Mouse (Mus musculus): Measurements from ENCODE around the gene C8b.
A peak's percentile ranks its signal among the peaks of the same experiment; 100 is the strongest.

C8b gene

GRCm38 (mm10) chr4:104810710-104811286, 44.7 kb downstream of the C8b start:
- no peak for ATAC-seq (ENCODE audit: low TSS enrichment)

DNA sequence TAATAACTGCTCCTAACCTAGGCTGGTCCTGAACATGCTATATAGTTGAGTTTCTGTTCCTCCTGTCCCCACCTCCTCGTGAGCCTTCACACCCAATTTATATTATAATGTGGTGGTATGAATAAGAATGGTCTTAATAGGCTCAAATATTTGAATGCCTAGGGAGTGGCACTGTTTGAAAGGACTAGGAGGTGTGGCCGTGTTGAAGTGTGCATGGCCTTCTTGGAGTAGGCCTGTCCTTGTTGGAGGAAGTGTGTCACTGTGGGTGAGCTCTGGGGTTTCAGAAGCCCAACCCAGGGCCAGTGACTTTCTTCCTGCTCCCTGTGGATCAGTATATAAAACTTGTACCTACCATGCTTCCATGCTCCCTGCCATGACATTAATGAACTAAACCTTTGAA, 47.5 kb downstream of the C8b start:
- ATAC-seq (ENCODE audit: low TSS enrichment): no peak

- no peak for ATAC-seq (ENCODE audit: low TSS enrichment)
Observed at GRCm38 (mm10) chr4:104816519-104817232, 50.6 kb downstream of the C8b start.

GRCm38 (mm10) chr4:104817509-104817908, 51.4 kb downstream of the C8b start:
- ATAC-seq (ENCODE audit: low TSS enrichment): no peak

DNA sequence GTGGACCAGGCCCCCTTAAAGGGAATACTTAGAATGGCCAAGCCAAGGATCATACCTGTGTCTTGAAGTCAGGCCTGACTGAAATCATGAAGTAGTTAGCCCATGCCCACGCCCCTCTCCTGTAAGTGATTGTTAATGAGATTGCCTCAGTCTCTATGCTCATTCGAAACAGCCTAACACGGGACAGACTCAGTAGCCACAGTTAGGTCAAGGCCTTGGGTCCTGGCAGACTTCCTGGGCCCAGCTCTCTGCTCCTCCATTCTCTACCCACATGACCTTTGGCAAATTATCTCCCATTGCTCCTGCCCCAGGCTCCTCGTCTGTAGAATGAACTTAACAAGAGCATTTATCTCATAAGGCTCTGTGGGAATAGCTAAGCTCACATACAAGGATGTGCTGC, 52.9 kb downstream of the C8b start:
- ATAC-seq (ENCODE audit: low TSS enrichment): no peak

DNA sequence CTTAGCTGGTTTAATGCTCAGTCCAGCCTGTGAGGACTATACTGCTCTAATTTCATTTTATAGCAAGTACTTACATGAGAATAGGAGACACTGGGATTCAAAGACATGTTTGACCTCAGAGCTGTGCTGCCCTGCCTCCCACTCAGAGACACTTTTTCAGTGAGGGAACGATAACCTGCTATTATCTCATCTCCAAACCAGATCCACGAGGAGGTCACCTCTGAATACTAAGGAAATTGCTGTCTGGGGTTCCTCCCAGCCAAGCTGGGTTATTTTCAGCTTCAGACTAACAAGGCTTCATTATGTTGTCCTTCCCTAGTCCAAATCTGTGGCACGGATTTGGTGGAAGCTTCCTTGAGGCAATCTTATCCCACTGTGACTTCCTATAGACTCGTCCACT, 53.8 kb downstream of the C8b start:
- ATAC-seq (ENCODE audit: low TSS enrichment): no peak

DNA sequence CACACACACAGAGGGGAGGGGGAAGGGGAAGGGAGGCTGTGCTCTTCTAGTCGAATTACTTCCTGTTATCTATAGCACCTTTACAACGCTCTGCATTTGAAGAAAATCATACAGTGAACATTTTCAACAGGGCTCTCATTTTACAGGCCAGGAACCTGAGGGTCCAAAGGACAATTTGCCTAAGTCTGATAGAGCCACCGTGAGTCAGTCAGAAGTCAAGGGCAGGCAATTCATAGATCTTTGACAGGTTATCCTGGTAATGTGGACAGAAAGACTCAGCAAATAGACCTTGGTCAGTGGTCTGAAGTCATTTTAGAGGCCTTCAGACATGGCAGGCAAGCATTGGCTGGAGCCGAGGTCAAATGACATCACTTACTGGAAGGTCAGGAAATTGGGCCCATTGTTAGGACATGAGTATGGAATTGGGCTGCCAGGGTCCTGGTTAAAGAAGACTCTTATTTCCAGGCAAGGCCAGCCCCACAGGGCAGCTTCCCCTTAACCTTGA, 57.5 kb downstream of the C8b start:
- no peak for ATAC-seq (ENCODE audit: low TSS enrichment)

DNA sequence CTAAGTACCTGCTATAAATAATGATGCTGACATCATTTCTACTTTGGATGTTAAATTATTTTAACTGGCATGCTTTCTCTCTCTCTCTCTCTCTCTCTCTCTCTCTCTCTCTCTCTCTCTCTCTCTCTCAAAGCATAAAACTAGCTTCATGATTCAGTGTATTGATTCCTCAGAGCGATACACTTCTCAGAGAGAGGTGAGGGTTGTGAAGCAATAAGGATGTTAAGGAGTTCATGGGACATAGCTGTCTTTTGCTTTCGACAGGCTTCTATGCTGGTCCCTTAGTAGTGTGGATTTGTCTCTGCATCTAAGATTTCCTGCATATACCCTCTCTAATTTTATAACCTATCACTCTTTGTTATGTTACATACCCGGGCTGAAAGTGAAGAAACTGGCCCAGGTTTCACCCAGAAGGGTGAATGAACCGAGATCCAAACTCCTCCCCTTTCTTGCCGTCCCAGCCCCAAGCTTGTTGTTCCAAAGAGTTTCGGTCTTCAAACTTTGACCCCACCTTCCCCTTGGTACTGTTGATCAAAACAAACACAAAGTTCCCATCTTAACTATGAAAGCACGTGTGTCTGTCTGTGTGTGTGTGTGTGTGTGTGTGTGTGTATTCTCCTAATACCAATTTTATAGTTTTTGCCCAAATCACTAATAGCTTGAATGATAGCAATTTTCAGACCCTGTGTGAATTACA, 58.4 kb downstream of the C8b start:
- ATAC-seq (ENCODE audit: low TSS enrichment): no peak

DNA sequence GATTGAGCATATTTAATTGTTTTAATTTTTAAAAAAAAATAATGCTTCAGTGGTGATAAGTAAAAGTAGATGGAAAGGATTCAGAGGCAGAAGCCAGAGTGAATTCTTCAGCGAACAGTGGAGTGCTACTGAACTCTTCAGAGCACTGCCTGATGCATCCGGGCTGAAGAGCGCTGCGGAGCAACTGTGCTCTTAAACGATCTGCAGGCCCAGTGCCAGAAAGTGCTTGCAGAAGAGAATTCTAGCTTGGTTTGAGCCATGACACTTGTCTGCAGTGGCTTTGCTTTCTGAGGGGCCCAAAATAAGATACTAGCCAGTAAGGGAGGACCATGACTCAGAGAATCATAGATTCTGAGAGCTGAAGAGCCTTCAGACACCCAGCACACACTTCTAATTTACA, 62.8 kb downstream of the C8b start:
- ATAC-seq (ENCODE audit: low TSS enrichment): peak; percentile 85

- ATAC-seq (ENCODE audit: low TSS enrichment): no peak
Observed at GRCm38 (mm10) chr4:104835096-104835495, 69.0 kb downstream of the C8b start.

DNA sequence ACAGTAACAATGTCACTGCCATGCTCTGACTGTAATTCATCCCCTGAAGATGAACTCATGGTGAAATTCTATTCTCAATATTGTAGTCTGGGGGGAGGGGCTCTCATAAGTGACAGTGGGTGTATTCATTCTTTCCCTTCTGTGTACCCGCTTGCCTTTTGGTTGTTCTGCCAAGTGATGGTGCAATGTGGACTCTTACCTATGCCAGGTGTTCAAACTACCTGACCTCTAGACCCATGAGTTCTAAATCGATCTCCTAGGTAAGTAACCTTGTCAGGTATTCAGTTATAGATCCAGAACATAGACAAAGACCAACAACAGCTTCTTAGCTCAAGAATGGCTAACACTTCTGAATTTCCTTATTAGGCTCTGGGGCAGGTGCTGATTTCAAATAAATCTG, 72.2 kb downstream of the C8b start:
- ATAC-seq (ENCODE audit: low TSS enrichment): no peak

DNA sequence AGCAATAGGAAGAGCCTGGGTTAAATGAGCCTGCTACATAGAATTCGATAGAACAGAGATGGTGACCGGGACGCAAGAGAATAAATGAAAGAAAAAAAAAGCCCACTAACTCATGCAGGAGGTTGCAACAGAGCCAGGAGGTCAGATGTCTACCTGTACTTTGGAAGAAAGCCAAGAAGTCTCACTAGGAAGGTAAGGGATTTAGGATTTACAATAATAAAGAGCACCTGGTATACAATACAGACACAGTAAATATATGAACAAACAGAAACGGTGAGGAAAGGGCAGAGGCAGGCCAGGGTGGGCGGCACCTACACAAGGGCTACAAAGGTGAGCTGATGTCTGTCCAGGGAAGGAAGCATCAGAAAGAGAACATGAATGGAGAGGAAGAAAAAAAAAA, 76.1 kb downstream of the C8b start:
- ATAC-seq (ENCODE audit: low TSS enrichment): no peak

DNA sequence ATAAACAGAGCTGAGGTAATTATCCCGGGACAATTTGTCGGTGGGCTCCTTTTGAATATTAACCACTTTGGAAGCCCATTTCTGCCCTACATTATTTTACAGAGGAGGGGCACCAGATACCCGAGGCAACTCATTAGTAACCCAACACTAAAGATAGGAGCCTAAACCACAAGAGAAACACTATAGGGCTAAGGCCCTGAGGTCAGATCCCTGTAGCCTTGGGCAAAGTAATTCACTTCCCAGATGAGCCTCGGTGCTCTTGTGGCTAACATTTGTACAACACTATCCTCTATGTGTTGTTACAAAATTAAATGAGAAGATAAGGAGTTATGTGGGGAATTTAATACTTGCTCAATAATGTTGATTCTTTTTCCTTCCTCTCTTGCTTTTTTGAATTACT, 77.4 kb downstream of the C8b start:
- ATAC-seq (ENCODE audit: low TSS enrichment): no peak
